Mouse (Mus musculus): ENCODE measurements around the gene Hoxa3. TPM values are rescaled to one million over a fixed set of nuclear protein-coding genes. Genes with fewer than 3 reads are reported as not detected.
A peak's percentile ranks its signal among the peaks of the same experiment; 100 is the strongest.

Gene Hoxa3
- polyA plus RNA-seq, 1 experiment, result 5.4 TPM

DNA sequence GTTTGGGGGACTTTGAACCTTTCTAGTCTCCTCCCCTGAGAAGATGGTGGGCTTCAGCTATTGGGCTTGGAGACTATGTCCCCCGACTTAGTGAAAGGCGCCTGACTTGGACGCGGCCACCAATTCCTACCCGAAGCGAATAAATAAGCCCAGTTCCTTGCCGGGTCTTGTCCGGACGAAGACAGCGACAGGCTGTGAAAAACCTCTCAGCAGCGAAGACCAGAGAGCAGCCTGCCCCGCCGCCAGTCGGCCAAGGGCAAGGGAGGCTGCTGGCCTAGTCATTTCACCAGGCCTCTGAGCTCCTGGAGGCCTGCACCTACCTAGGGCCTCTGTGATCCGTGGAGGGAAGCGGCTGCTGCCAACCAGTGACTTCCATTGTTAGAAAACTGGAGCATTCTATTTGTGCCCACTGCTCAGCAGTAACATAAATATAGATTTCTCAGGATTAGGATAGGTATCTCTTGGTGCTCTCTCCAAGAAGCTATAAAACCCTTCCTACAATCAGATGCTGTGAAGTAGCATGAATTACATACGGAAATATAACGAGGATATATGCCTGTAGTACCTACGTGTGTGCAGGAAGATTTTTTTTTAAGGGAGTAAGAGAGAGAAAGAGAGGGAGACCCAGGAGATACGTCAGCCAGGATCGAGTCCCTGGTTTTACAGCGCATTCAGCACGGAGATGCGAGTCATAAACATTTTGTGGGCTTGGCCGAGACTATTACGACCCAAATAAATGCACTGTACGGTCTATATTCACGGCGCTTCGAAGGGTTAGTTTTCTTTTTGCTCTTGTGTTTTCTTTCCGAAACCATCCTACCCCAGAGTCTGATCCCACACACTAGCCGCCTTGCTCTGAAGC, 7.1 kb upstream of the Hoxa3 start:
- Histone ChIP-seq H3K27ac (replicated peaks; ENCODE audit: low read depth, low read length) (no peak overlapping the region), H3K4me3 (ENCODE audit: insufficient read depth, low read depth, low read length) (no peak overlapping the region), H3K4me1 (ENCODE audit: control insufficient read depth, insufficient read depth, insufficient read length, low read length) (peaks cover 4% of the 10 kb centered on the region; the same call in 1 of the 2 replicates)

DNA sequence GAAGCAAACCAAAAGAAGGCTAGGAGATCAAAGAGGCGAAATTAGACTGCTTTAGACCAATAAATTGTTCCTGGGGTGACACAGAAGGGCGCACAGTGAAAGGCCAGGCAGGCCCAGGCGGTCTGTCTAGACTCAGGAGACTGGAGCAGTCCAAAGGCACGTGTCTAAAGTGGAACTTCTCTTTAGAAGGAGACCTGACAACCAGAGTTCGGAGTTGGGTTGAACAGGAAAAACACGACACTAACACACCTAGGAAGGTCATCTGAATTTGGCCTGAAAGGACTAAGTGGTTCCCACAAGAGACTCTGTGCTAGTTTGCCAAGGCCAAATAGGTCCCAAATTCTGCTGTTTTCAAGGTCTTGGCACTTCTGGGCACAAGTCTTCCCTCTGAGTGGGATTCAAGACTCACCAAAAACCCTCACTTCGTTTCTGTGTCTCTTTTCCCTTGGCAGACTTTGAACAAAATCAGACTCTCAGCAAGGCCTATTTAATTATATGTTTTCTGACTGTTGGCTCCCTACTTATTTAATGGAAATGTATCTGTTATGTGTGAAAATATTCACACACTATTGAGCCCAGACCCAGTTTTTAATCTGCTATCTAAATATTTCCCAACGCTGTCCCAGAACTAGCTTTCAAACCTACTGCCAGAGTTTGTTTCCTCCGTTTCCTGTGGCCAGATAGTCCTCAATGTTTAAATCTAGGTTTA, 6.3 kb upstream of the Hoxa3 start:
- Histone ChIP-seq H3K27ac (replicated peaks; ENCODE audit: low read depth, low read length) (no peak overlapping the region), H3K4me3 (ENCODE audit: insufficient read depth, low read depth, low read length) (no peak overlapping the region), H3K4me1 (ENCODE audit: control insufficient read depth, insufficient read depth, insufficient read length, low read length) (peaks cover 4% of the 10 kb centered on the region; the same call in 1 of the 2 replicates)

DNA sequence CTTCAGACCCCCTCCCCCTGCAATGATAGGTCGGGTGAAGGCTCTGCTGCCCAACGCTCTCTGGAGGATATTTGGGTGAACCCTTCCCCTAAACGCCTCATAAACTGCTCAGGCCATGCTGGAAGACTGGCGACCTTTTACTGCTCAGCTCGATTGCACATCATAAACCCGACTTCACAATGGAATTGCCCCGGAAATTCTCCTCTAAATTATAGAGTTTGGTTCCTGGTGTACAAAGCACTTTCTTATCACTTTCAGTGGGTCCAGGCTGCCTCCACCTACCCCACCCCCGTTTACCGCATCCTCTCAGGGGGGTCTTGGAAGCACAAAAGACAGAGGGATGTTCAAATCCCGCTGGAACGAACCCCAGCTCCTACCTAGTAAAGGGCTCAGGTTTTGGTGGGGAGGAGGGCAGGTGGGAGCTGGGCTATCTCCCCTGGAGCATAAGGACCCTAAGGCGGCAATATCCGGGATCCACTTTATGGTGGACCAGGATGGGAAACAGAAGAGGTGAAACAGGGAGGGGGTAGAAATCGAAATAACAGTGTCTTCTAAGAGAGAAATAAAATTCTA, 5.6 kb upstream of the Hoxa3 start:
- no peak overlapping the region for H3K27ac ChIP-seq (replicated peaks; ENCODE audit: low read depth, low read length)
- H3K4me1 ChIP-seq (ENCODE audit: control insufficient read depth, insufficient read depth, insufficient read length, low read length), result peaks cover 4% of the 10 kb centered on the region; the same call in 1 of the 2 replicates
- H3K4me3 ChIP-seq (ENCODE audit: insufficient read depth, low read depth, low read length), result no peak overlapping the region

DNA sequence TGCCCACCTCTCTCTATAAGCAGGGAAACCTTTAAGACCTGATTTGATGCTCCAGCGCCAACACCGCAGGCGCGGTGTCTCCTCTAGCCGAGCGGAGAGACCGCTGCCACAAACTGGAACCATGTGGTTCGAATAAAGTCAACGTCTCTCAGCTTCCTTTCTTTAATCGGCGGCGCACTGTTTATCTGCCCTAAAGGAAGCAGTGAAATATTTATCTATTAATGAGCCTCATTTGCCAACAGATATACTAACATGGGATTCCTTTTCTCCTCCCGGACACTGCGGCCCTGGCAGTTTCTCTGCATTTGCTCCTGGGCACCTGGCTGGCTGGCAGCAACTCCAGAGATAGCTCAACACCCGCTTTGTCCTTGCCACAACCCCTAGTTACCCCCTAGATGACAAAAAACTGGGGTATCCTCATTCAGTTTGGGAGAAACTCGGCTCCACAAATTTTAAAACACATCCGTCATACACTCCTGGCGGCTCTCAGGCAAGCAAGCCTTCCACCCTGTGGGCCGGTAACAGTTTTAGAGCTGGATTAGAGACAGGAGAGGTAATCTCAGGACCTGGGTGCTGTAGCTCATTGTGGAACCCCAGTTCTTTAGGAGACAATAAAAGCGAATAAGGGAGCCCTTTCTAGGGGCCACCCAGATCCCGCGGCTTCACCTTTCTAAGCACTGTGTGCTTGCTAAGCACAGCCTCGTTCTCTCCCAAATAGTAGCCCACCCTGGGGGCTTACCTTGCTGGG, 4.9 kb upstream of the Hoxa3 start:
- H3K27ac ChIP-seq (replicated peaks; ENCODE audit: low read depth, low read length), result 0 out of 2 replicates have a peak overlapping the region, but pooled peaks have one; percentile 4
- peaks cover 4% of the 10 kb centered on the region; the same call in 1 of the 2 replicates for H3K4me1 ChIP-seq (ENCODE audit: control insufficient read depth, insufficient read depth, insufficient read length, low read length)
- peak overlapping the region; percentile 64 for H3K4me3 ChIP-seq (ENCODE audit: insufficient read depth, low read depth, low read length)

DNA sequence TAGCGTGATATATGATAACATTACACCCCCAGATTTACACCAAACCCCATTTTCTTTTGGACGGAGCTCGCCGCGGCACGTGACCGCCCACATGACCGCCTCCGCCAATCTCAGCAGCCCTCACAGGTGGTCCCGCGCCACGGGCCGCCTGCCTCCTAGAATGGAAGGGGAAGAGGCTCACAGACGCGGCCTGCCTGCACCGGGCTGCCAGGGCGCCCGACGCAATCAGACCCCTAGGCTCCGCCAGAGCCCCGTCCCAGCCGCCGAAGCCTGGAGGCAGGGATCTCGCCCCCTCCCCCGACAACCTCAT, 4.3 kb upstream of the Hoxa3 start:
- Histone ChIP-seq H3K27ac (replicated peaks; ENCODE audit: low read depth, low read length) (peak overlapping the region; percentile 40; the same call in 1 of the 2 replicates), H3K4me3 (ENCODE audit: insufficient read depth, low read depth, low read length) (peak overlapping the region; percentile 64), H3K4me1 (ENCODE audit: control insufficient read depth, insufficient read depth, insufficient read length, low read length) (peaks cover 4% of the 10 kb centered on the region; the same call in 1 of the 2 replicates)

DNA sequence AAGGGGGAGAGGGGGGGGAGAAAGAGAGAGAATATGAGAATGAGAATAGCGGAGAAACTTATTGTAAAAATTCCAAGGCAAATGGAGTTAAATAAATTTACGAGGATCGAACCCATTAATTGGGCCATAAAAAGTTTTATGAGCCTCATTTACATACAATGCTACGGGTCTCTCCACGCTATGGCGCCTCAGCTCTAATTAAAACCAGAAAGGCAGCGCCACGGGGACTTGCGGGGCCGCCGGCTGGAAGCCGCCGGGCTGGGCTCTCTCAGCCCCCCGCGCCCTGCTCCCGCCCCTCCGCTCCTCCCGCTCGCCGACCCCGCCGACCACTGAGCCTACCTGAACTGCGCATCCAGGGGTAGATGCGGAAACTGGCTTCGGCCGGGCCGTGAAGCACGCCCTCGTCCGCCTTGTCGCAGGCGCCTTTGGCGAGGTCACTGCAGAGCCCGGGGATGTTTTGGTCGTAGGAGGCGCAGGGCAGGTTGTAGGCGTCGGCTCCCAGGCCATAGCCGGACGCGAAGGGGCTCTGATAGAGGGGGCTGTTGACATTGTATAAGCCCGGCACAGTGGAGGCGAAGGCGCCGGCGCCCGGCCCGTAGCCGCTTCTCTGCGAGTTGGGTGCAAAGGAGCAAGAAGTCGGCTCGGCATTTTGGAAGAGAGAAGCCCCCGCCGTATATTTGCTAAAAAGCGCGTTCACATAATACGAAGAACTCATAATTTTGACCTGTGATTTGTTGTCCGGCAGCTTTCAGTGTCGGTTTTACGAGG, 3.7 kb upstream of the Hoxa3 start:
- Histone ChIP-seq H3K4me1 (ENCODE audit: control insufficient read depth, insufficient read depth, insufficient read length, low read length) (peaks cover 4% of the 10 kb centered on the region; the same call in 1 of the 2 replicates), H3K27ac (replicated peaks; ENCODE audit: low read depth, low read length) (peak overlapping the region; percentile 40; the same call in 1 of the 2 replicates), H3K4me3 (ENCODE audit: insufficient read depth, low read depth, low read length) (peak overlapping the region; percentile 64)

DNA sequence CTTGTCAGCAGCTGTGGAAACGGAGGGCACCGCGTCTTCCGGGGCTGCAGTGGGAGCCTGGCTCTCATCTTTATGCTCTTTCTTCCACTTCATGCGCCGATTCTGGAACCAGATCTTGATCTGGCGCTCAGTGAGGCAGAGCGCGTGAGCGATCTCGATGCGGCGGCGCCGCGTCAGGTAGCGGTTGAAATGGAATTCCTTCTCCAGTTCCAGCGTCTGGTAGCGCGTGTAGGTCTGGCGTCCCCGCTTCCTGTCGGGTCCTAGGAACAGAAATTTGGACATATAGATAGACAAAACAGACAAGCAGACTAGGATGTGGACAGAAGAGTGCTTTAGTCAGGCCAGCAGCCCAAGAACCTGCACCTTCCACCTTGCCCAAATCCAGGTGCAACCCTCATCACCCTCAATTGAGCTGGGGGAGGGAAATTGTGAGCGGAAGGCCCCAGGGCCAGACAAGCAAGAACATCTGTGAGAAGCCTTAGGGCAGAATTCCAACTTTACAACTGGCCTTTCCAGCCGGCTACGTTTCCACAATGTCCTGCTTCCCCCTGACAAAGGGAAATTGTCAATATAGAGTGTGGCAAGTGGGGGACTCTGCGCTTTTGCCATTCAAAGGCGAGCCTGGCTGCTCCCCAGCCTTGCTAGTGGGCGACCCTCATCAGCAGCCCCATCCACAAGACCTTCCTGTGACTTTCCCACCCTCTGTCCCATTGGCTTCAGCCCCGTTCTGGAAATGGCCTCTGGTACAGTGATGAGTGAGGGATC, 2.8 kb upstream of the Hoxa3 start:
- H3K4me1 ChIP-seq (ENCODE audit: control insufficient read depth, insufficient read depth, insufficient read length, low read length), result peaks cover 4% of the 10 kb centered on the region; the same call in 1 of the 2 replicates
- peak overlapping the region; percentile 26 for H3K4me3 ChIP-seq (ENCODE audit: insufficient read depth, low read depth, low read length)
- H3K27ac ChIP-seq (replicated peaks; ENCODE audit: low read depth, low read length), result no peak overlapping the region

DNA sequence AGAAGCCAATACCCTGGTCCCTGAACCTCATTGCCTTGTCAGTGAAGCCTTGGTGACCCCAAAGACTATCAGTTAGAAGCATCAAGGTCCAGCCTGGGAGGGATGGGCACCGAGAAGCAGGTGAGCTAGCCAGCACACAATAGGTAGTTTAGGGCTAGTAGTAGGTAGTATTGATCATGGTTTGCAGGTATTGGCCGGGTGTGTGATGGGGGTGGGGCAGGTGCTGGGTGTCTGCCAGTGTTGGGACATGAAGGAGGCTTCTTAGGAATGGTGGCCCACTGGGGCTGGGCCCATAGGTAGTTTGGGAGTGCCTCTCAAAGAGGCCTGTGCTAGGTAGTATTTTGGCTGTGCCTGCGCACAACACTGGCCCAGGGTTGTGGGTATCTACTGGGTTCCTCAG, 1.9 kb upstream of the Hoxa3 start:
- Histone ChIP-seq H3K4me3 (ENCODE audit: insufficient read depth, low read depth, low read length) (no peak overlapping the region), H3K4me1 (ENCODE audit: control insufficient read depth, insufficient read depth, insufficient read length, low read length) (peaks cover 4% of the 10 kb centered on the region; the same call in 1 of the 2 replicates), H3K27ac (replicated peaks; ENCODE audit: low read depth, low read length) (no peak overlapping the region)

DNA sequence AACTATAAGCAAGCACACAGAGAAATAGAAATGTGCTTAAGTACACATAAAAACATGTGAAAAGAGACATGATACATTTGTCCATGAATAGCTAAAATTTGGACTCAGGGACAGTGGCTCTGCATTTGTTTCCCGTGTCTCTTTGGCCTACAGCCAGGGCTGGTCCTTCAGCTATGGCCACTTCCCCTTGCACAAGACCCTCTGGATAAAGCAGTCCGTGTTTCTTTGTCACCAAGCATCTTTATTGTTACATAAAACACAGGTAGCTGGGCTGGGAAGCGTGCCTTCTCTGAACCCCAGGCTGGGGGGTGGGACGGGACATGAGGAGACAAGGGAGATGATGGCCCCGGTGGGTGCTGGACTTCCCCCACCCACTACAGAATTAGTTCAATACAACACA, 1.1 kb upstream of the Hoxa3 start:
- no peak overlapping the region for H3K27ac ChIP-seq (replicated peaks; ENCODE audit: low read depth, low read length)
- no peak overlapping the region for H3K4me3 ChIP-seq (ENCODE audit: insufficient read depth, low read depth, low read length)
- H3K4me1 ChIP-seq (ENCODE audit: control insufficient read depth, insufficient read depth, insufficient read length, low read length), result peaks cover 4% of the 10 kb centered on the region; the same call in 1 of the 2 replicates

DNA sequence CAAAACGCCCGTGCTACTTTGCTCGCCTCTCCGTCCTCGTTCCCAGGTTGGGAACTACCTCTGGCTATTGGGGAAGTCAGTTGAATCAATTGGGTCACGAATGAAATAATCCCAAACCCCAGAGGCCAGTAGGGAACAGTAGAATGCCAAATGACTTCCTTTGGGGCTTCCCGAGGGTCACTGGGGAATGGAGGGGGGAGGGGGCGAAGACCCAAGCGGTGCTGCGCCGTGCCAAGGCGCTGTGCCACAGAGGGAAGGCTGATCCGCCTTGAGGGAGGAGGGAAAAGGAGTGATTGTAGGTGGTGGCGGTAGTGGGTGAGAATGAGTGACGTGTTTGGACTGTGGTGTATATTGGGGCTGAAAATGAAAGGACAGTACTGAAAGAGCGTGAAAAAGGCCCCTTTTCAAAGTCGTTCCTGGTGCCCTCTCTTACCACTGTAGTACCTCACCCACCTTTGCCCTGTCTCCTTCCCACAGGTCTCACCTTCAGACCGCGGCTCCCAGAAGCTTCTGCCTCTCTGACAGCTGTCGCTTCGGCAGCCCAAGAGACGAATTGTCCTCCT, 499 bp downstream of the Hoxa3 start:
- peak overlapping the region; percentile 85 for H3K27ac ChIP-seq (replicated peaks; ENCODE audit: low read depth, low read length)
- peaks cover 7% of the 10 kb centered on the region; the same call in 1 of the 2 replicates for H3K4me1 ChIP-seq (ENCODE audit: control insufficient read depth, insufficient read depth, insufficient read length, low read length)
- peak overlapping the region; percentile 76 for H3K4me3 ChIP-seq (ENCODE audit: insufficient read depth, low read depth, low read length)

DNA sequence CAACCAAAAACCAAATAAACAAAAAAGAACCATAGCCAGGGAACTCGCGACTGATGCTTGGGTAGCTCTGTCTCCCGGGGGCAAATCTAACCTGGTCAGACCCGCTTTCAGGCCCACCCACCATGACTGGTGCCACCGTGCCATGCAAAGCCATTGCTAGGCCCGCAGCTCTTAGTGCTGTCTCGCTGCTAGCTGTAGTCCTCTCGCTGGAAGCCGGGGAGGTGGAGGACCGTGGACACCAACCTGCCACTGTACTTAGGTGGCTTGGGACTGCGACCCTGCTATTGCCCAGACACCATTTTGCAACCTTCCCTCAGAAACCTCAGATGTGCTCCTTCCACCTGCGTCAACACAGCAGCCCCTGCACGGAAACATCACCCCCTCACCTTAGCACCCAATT, 1.2 kb downstream of the Hoxa3 start:
- Histone ChIP-seq H3K4me3 (ENCODE audit: insufficient read depth, low read depth, low read length) (peak overlapping the region; percentile 76), H3K4me1 (ENCODE audit: control insufficient read depth, insufficient read depth, insufficient read length, low read length) (peaks cover 7% of the 10 kb centered on the region; the same call in 1 of the 2 replicates), H3K27ac (replicated peaks; ENCODE audit: low read depth, low read length) (0 out of 2 replicates have a peak overlapping the region, but pooled peaks have one; percentile 85)

DNA sequence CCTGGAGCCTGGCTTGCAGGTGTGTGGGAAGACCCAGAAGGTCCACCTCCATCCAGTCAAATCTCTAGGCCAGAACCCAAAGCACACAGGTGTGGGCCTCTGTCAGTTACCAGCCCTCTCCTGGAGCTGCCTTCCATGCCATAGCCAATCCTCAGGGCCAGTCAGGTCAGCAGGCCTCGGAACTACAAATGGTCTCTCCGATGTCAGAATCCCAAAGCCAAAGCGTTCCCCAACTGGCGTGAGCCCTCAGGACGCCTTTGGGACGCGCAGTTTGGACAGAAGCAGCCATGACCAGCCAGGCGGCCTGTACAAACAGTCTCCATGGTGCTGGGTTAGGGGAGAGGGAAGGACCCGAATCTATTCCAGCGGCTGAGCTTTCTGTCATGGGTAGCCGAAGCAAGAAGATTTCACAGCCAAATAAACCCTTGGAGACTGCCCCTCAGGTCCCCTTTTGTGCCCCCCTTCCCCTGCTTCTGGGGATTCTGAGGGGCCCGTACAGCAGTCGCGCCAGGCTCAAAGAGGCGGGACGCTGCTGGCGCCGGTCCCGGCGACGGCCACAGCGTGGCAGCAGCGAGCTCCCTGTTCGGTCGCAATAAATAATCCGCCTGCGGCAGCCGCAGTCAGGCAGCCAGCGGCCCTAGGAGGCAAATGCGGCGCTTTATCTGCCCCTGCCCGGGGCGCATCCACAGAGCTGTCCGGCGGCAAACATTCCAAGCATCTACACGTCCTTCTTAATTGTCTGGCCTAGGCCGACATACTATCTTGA, 1.8 kb downstream of the Hoxa3 start:
- no peak overlapping the region for H3K27ac ChIP-seq (replicated peaks; ENCODE audit: low read depth, low read length)
- peak overlapping the region; percentile 76 for H3K4me3 ChIP-seq (ENCODE audit: insufficient read depth, low read depth, low read length)
- peaks cover 7% of the 10 kb centered on the region; the same call in 1 of the 2 replicates for H3K4me1 ChIP-seq (ENCODE audit: control insufficient read depth, insufficient read depth, insufficient read length, low read length)

DNA sequence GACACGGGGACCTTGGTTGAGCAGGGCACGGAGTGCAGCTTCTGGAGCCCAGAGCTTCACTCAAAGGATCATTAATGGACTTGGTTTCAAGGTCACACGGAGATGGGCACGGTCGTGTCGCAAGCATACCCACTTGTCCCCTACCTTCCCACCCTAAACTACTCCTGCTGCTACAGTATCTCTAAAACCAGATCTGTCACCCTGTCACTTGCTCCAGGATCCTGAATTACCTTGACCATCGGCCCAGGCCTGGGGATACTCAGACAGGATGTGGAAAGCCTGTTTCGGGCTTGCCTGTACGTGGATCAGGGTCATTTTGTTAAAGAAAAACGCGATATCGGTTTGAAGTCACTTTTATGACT, 3.5 kb downstream of the Hoxa3 start:
- peak overlapping the region; percentile 54; the same call in 1 of the 2 replicates for H3K4me3 ChIP-seq (ENCODE audit: insufficient read depth, low read depth, low read length)
- H3K27ac ChIP-seq (replicated peaks; ENCODE audit: low read depth, low read length), result peak overlapping the region; percentile 24; the same call in 1 of the 2 replicates

More for the DNA sequence above, 3.5 kb downstream of the Hoxa3 start:
- 0 out of 2 replicates have a peak, but pooled peaks cover 3% of the 10 kb centered on the region for H3K4me1 ChIP-seq (ENCODE audit: control insufficient read depth, insufficient read depth, insufficient read length, low read length)
